Mouse (Mus musculus) MEL (cell line): Measurements from ENCODE around the gene Fbxo24. TPM values are rescaled to one million over a fixed set of nuclear protein-coding genes. Genes with fewer than 3 reads are reported as not detected.

Experiments
- DNase-seq: peaks from one replicate; pipeline ENCODE4 v3.0.0; 2011; ENCODE audit warnings: low read depth, low spot score
- H3K27ac ChIP-seq: 2 replicates; pipeline ENCODE4 v1.5.1; 2012; ENCODE audit warnings: low read depth, mild to moderate bottlenecking, control low read depth, low read length, moderate library complexity; ENCODE audit not compliant: control insufficient read depth
- H3K27me3 ChIP-seq, 2 experiments: fragments of 150-350 bp in 1 of 2; sonication (generic) in 1 of 2; 2 replicates each; pipeline ENCODE4 v1.6.1; 2012; ENCODE audit warnings: low read length in 2 of 2, mild to moderate bottlenecking in 2 of 2, improper control_type of control experiment in 1 of 2, moderate library complexity in 1 of 2; ENCODE audit not compliant: insufficient read depth in 2 of 2, control insufficient read depth in 1 of 2
- H3K36me3 ChIP-seq, 2 experiments: 2 replicates each; pipeline ENCODE4 v1.6.1; 2012 to 2014; ENCODE audit warnings: low read length in 2 of 2, improper control_type of control experiment in 1 of 2, inconsistent platforms in 1 of 2, mild to moderate bottlenecking in 1 of 2; ENCODE audit not compliant: insufficient read depth in 2 of 2, control insufficient read depth in 1 of 2
- H3K4me1 ChIP-seq, 2 experiments: fragments of 150-350 bp in 1 of 2; sonication (generic) in 1 of 2; 2 replicates each; pipeline ENCODE4 v1.6.1; 2012; ENCODE audit warnings: low read length in 2 of 2, improper control_type of control experiment in 1 of 2, mild to moderate bottlenecking in 1 of 2; ENCODE audit not compliant: insufficient read depth in 2 of 2, control insufficient read depth in 1 of 2
- H3K4me3 ChIP-seq, 2 experiments: fragments of 150-350 bp in 1 of 2; sonication (generic) in 1 of 2; 2 replicates each; pipeline ENCODE4 v1.5.1; 2012; ENCODE audit warnings: low read depth in 2 of 2, low read length in 2 of 2, mild to moderate bottlenecking in 2 of 2, moderate library complexity in 2 of 2, control low read depth in 1 of 2, improper control_type of control experiment in 1 of 2; ENCODE audit not compliant: control insufficient read depth in 1 of 2, insufficient read depth in 1 of 2
- H3K79me2 ChIP-seq: 2 replicates; pipeline ENCODE4 v1.6.1; 2012; ENCODE audit warnings: mild to moderate bottlenecking, low read length, moderate library complexity; ENCODE audit not compliant: control insufficient read depth, poor library complexity, insufficient read depth
- H3K9ac ChIP-seq: 2 replicates; pipeline ENCODE4 v1.6.1; 2012; ENCODE audit warnings: low read depth, mild to moderate bottlenecking, control low read depth, low read length, moderate library complexity; ENCODE audit not compliant: control insufficient read depth, poor library complexity, severe bottlenecking
- H3K9me3 ChIP-seq: fragments of 150-350 bp; sonication (generic); replicated peaks from 2 replicates; pipeline ENCODE4 v1.6.1; 2012; ENCODE audit warnings: mild to moderate bottlenecking, low read length, improper control_type of control experiment, moderate library complexity; ENCODE audit not compliant: insufficient read depth
- BHLHE40 ChIP-seq: IDR thresholded peaks from 2 replicates; pipeline ENCODE4 v1.6.1; 2012; ENCODE audit warnings: low read depth, mild to moderate bottlenecking, inconsistent platforms, low read length, improper control_type of control experiment, borderline replicate concordance
- CHD1 ChIP-seq: IDR thresholded peaks from 2 replicates; pipeline ENCODE4 v1.6.1; 2012; ENCODE audit warnings: low read depth, mild to moderate bottlenecking, inconsistent platforms, low read length, improper control_type of control experiment
- CHD2 ChIP-seq: IDR thresholded peaks from 2 replicates; pipeline ENCODE4 v1.6.1; 2011; ENCODE audit warnings: low read length, improper control_type of control experiment
- ELF1 ChIP-seq: IDR thresholded peaks from 2 replicates; pipeline ENCODE4 v1.6.1; 2014; ENCODE audit warnings: low read depth, mild to moderate bottlenecking, inconsistent platforms, low read length, improper control_type of control experiment, moderate library complexity
- EP300 ChIP-seq, 2 experiments: IDR thresholded peaks; 2 replicates each; pipeline ENCODE4 v1.6.1; 2011; ENCODE audit warnings: improper control_type of control experiment in 2 of 2, low read length in 2 of 2, low read depth in 1 of 2, mild to moderate bottlenecking in 1 of 2
- GABPA ChIP-seq: IDR thresholded peaks from 2 replicates; pipeline ENCODE4 v1.6.1; 2012; ENCODE audit warnings: low read depth, mild to moderate bottlenecking, inconsistent platforms, low read length, improper control_type of control experiment, moderate library complexity
- GATA1 ChIP-seq: IDR thresholded peaks from 2 replicates; pipeline ENCODE4 v1.6.1; 2011; ENCODE audit warnings: low read depth, low read length, improper control_type of control experiment
- HCFC1 ChIP-seq: IDR thresholded peaks from 2 replicates; pipeline ENCODE4 v1.6.1; 2012; ENCODE audit warnings: low read depth, mild to moderate bottlenecking, inconsistent platforms, low read length, improper control_type of control experiment, moderate library complexity
- JUND ChIP-seq: IDR thresholded peaks from 2 replicates; pipeline ENCODE4 v1.6.1; 2011; ENCODE audit warnings: low read depth, mild to moderate bottlenecking, improper control_type of control experiment, low read length
- KAT2A ChIP-seq: conservative IDR thresholded peaks from 2 replicates; pipeline ENCODE4 v1.6.1; 2012; ENCODE audit warnings: low read depth, low read length, improper control_type of control experiment, inconsistent platforms
- MAFK ChIP-seq: IDR thresholded peaks from 2 replicates; pipeline ENCODE4 v1.6.1; 2011; ENCODE audit warnings: low read depth, mild to moderate bottlenecking, low read length, improper control_type of control experiment, borderline replicate concordance
- MAX ChIP-seq: IDR thresholded peaks from 2 replicates; pipeline ENCODE4 v1.6.1; 2011; ENCODE audit warnings: low read length, improper control_type of control experiment
- MAZ ChIP-seq: IDR thresholded peaks from 2 replicates; pipeline ENCODE4 v1.6.1; 2012; ENCODE audit warnings: low read depth, mild to moderate bottlenecking, inconsistent platforms, low read length, improper control_type of control experiment
- MEF2A ChIP-seq: IDR thresholded peaks from 2 replicates; pipeline ENCODE4 v1.6.1; 2014; ENCODE audit warnings: low read depth, mild to moderate bottlenecking, inconsistent platforms, low read length, improper control_type of control experiment; ENCODE audit not compliant: poor library complexity, insufficient replicate concordance, severe bottlenecking; ENCODE audit errors: extremely low read depth
- MXI1 ChIP-seq: IDR thresholded peaks from 2 replicates; pipeline ENCODE4 v1.6.1; 2011; ENCODE audit warnings: mild to moderate bottlenecking, low read depth, low read length, improper control_type of control experiment
- MYC ChIP-seq: IDR thresholded peaks from 2 replicates; pipeline ENCODE4 v1.6.1; 2011; ENCODE audit warnings: low read depth, mild to moderate bottlenecking, low read length, improper control_type of control experiment, moderate library complexity
- NELFE ChIP-seq: IDR thresholded peaks from 2 replicates; pipeline ENCODE4 v1.6.1; 2011; ENCODE audit warnings: low read depth, low read length, improper control_type of control experiment
- NRF1 ChIP-seq: IDR thresholded peaks from 2 replicates; pipeline ENCODE4 v1.6.1; 2014; ENCODE audit warnings: low read depth, mild to moderate bottlenecking, inconsistent platforms, low read length, improper control_type of control experiment, moderate library complexity; ENCODE audit not compliant: poor library complexity, insufficient read depth, severe bottlenecking
- POLR2A ChIP-seq, 2 experiments: IDR thresholded peaks; 2 replicates each; pipeline ENCODE4 v1.6.1; 2011 to 2012; ENCODE audit warnings: low read length in 2 of 2, mild to moderate bottlenecking in 2 of 2, control low read depth in 1 of 2, improper control_type of control experiment in 1 of 2, low read depth in 1 of 2, moderate library complexity in 1 of 2; ENCODE audit not compliant: control insufficient read depth in 1 of 2, insufficient read depth in 1 of 2, poor library complexity in 1 of 2
- POLR2AphosphoS2 ChIP-seq: IDR thresholded peaks from 2 replicates; pipeline ENCODE4 v1.6.1; 2011; ENCODE audit warnings: low read length, improper control_type of control experiment
- POLR2AphosphoS5 ChIP-seq: IDR thresholded peaks from 2 replicates; pipeline ENCODE4 v1.6.1; 2012; ENCODE audit warnings: low read depth, borderline replicate concordance, mild to moderate bottlenecking, inconsistent platforms, low read length, moderate library complexity, mixed read lengths
- RAD21 ChIP-seq: IDR thresholded peaks from 2 replicates; pipeline ENCODE4 v1.6.1; 2011; ENCODE audit warnings: mild to moderate bottlenecking, low read depth, low read length, improper control_type of control experiment
- TAL1 ChIP-seq: IDR thresholded peaks from 2 replicates; pipeline ENCODE4 v1.6.1; 2012; ENCODE audit warnings: mild to moderate bottlenecking, inconsistent platforms, low read length, moderate library complexity, mixed read lengths
- TBP ChIP-seq: IDR thresholded peaks from 2 replicates; pipeline ENCODE4 v1.8.0; 2011; ENCODE audit warnings: low read depth, low read length, improper control_type of control experiment
- UBTF ChIP-seq: IDR thresholded peaks from 2 replicates; pipeline ENCODE4 v1.6.1; 2012; ENCODE audit warnings: low read depth, mild to moderate bottlenecking, inconsistent platforms, low read length, improper control_type of control experiment, moderate library complexity, borderline replicate concordance; ENCODE audit not compliant: insufficient read depth
- USF2 ChIP-seq, 2 experiments: IDR thresholded peaks; 2 replicates each; pipeline ENCODE4 v1.6.1; 2011 to 2012; ENCODE audit warnings: improper control_type of control experiment in 2 of 2, low read length in 2 of 2, borderline replicate concordance in 1 of 2, inconsistent platforms in 1 of 2, low read depth in 1 of 2, mild to moderate bottlenecking in 1 of 2; ENCODE audit not compliant: insufficient read depth in 1 of 2
- ZC3H11A ChIP-seq: IDR thresholded peaks from 2 replicates; pipeline ENCODE4 v1.6.1; 2012; ENCODE audit warnings: low read depth, mild to moderate bottlenecking, inconsistent platforms, low read length, improper control_type of control experiment
- ZKSCAN1 ChIP-seq: IDR thresholded peaks from 2 replicates; pipeline ENCODE4 v1.6.1; 2012; ENCODE audit warnings: low read depth, mild to moderate bottlenecking, inconsistent platforms, low read length, improper control_type of control experiment, moderate library complexity
- ZMIZ1 ChIP-seq: IDR thresholded peaks from 2 replicates; pipeline ENCODE4 v1.6.1; 2012; ENCODE audit warnings: low read depth, mild to moderate bottlenecking, inconsistent platforms, low read length, improper control_type of control experiment, moderate library complexity
- ZNF384 ChIP-seq: IDR thresholded peaks from 2 replicates; pipeline ENCODE4 v1.6.1; 2012; ENCODE audit warnings: low read depth, mild to moderate bottlenecking, inconsistent platforms, low read length, improper control_type of control experiment
- polyA plus RNA-seq, 2 experiments: library from polyadenylated mRNA; stranded (reverse) in 1 of 2; unstranded in 1 of 2; fragments of >175 nt in 1 of 2; fragments of >200 nt in 1 of 2; gene quantifications; 2 replicates each; pipeline versions ENCODE4 v1.2.1 to v1.2.4; 2012; ENCODE audit warnings: low replicate concordance in 2 of 2, low read depth in 1 of 2; ENCODE audit not compliant: insufficient read length in 2 of 2, insufficient read depth in 1 of 2, missing spikeins in 1 of 2
- total RNA-seq: library from RNA; depleted of rRNA; stranded (reverse); fragments of 300-350 nt; gene quantifications from 2 replicates; pipeline ENCODE4 v1.2.3, GENCODE M21; 2012

Gene Fbxo24
- total and polyA plus RNA-seq, 3 experiments: 0.42 to 0.46 TPM; not detected in 1

DNA sequence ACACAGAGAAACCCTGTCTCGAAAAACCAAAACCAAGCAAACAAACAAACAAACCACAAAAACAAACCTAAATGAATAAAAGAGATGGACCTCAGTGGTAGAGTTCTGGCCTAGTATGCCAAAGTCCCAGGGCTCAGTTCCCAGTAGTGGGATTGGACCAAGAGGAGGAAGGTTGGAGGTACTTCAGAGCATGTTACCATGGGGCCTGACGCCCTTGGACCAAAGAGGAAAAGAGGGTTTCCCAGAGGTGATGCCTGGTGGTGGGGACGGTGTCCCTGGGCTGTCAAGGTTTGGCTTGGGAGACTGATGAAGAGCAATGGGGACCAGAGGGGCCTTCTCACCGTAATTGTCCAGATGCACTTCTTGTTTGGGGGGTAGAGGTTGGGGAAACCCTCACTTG, 18.7 kb downstream of the Fbxo24 start:
- Histone ChIP-seq H3K79me2 (no peaks in the 10 kb centered on the region), H3K36me3 (no peaks in the 10 kb centered on the region; a peak in 1 of 4 replicates), H3K4me1 (peaks cover 0 to under 1% of the 10 kb centered on the region in 2 experiments; a peak in 2 of 4 replicates), H3K9me3 (no peaks in the 10 kb centered on the region), H3K27me3 (no peaks in the 10 kb centered on the region), H3K9ac (no peak overlapping the region), H3K4me3 (no peak overlapping the region), H3K27ac (no peak overlapping the region)
- DNase-seq: no peak
- no peak for TF ChIP-seq HCFC1
- TF ChIP-seq GABPA: no peak
- TF ChIP-seq NRF1: no peak
- TF ChIP-seq CHD2: no peak
- no peak for TF ChIP-seq NELFE
- no peak for TF ChIP-seq CHD1
- TF ChIP-seq MYC: no peak
- TF ChIP-seq ZKSCAN1: no peak
- no peak for TF ChIP-seq MXI1
- TF ChIP-seq JUND: no peak
- TF ChIP-seq BHLHE40: no peak
- no peak for TF ChIP-seq ZC3H11A
- no peak for TF ChIP-seq EP300 (IDR thresholded peaks at IDR 0.05; ENCODE audit: low read depth in 1 of 2, low read length in 2 of 2)
- no peak for TF ChIP-seq GATA1
- TF ChIP-seq RAD21: no peak
- no peak for TF ChIP-seq ZNF384
- no peak for TF ChIP-seq POLR2AphosphoS5
- TF ChIP-seq KAT2A: no peak
- TF ChIP-seq MAZ: no peak
- no peak for TF ChIP-seq MAFK

DNA sequence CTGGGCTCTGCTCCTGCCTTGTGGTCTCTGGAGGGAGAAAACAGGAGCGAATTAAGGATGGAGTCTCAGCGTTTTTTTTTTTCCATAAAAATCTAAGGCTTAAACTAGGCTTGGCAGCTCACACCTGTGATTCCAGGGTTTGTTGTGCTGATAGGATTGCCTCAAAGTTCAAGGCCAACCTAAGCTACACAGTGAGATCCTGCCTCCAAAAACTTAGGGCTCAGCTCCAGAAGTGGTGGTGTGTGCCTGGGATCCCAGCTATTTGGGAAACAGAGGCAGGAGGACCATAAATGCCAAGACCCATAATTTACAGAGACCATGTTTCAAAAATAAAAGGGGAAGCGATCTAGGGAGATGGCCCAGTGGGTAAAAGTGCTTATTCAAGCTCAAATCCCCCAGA, 19.5 kb downstream of the Fbxo24 start:
- DNase-seq: no peak
- H3K27me3 ChIP-seq: no peaks in the 10 kb centered on the region
- H3K27ac ChIP-seq: no peak overlapping the region
- no peaks in the 10 kb centered on the region for H3K9me3 ChIP-seq
- no peak overlapping the region for H3K9ac ChIP-seq
- H3K4me1 ChIP-seq: peaks cover 0 to 4% of the 10 kb centered on the region in 2 experiments; a peak in 2 of 4 replicates
- no peaks in the 10 kb centered on the region for H3K79me2 ChIP-seq
- H3K4me3 ChIP-seq: no peak overlapping the region
- no peak for TF ChIP-seq ZKSCAN1
- TF ChIP-seq RAD21: no peak
- TF ChIP-seq TAL1: no peak
- TF ChIP-seq KAT2A: no peak
- no peak for TF ChIP-seq EP300 (IDR thresholded peaks at IDR 0.05; ENCODE audit: low read depth in 1 of 2, low read length in 2 of 2)
- no peak for TF ChIP-seq MEF2A
- TF ChIP-seq UBTF: no peak
- no peak for TF ChIP-seq MAFK
- TF ChIP-seq ELF1: no peak
- TF ChIP-seq USF2 (IDR thresholded peaks at IDR 0.05; ENCODE audit: borderline replicate concordance in 1 of 2, insufficient read depth in 1 of 2, low read depth in 1 of 2, low read length in 2 of 2): no peak
- no peak for TF ChIP-seq NELFE
- TF ChIP-seq ZNF384: no peak
- no peak for TF ChIP-seq MAX
- TF ChIP-seq TBP: no peak
- TF ChIP-seq POLR2AphosphoS2: no peak
- no peak for TF ChIP-seq POLR2A (IDR thresholded peaks at IDR 0.05; ENCODE audit: control insufficient read depth in 1 of 2, insufficient read depth in 1 of 2, low read depth in 1 of 2, low read length in 2 of 2, poor library complexity in 1 of 2)
- no peak for TF ChIP-seq ZMIZ1
- peaks cover 0 to 3% of the 10 kb centered on the region in 2 experiments; a peak in 1 of 4 replicates for H3K36me3 ChIP-seq
